Mouse (Mus musculus): ENCODE data around the gene Dnpep. TPM values are rescaled to one million over a fixed set of nuclear protein-coding genes. Genes with fewer than 3 reads are reported as not detected.

Gene Dnpep
- polyA plus RNA-seq, 1 experiment from 2014 or later: 110 TPM

DNA sequence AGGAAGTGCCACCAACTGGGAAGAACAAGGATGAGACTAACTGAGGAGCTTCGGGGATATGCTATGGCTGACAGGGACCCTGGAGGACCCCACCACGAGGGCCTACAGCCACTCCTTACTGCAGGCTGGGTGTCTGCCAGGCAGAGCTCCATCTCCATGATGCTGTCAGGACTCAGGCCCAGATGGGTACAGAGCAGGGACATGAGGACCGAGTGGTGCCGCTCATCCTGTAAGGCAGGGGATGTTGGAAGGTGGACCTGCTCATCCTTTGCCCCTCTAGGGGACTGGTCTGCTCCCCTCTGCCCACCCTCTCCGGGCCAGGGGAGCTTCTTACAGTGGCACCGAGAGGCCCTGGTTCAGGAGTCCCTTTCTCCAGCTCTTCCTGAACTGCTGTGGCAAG lies 2.8 kb downstream of the Dnpep start:
- WGBS: 92% methylated on average over 6 of the region's 6 CpGs
- H3K4me3 ChIP-seq (ENCODE audit: low read depth, low read length): no peak overlapping the region

GRCm38 (mm10) chr1:75311694-75312093 lies 6.1 kb downstream of the Dnpep start:
- H3K27ac ChIP-seq (ENCODE audit: low read depth): no peak overlapping the region
- no peaks in the 10 kb centered on the region for H3K4me1 ChIP-seq (ENCODE audit: insufficient read depth)
- no peak overlapping the region for H3K9ac ChIP-seq
- DNase-seq (no peak), ATAC-seq (ENCODE audit: insufficient read depth) (no peak)
- 93% methylated on average over 6 of the region's 6 CpGs for WGBS
- H3K36me3 ChIP-seq (ENCODE audit: insufficient read depth): peaks cover 77% of the 10 kb centered on the region
- no peaks in the 10 kb centered on the region for H3K27me3 ChIP-seq (ENCODE audit: insufficient read depth, low read length)
- no peak overlapping the region for H3K4me3 ChIP-seq (ENCODE audit: low read depth, low read length)
- no peaks in the 10 kb centered on the region for H3K9me3 ChIP-seq (ENCODE audit: low read depth, low read length)
- H3K4me2 ChIP-seq: no peak overlapping the region
- TF ChIP-seq CTCF (IDR thresholded peaks at IDR 0.05; ENCODE audit: low read depth): no peak

More for the DNA sequence above, 2.8 kb downstream of the Dnpep start:
- Histone ChIP-seq H3K9ac (no peak overlapping the region), H3K4me2 (no peak overlapping the region), H3K4me1 (ENCODE audit: insufficient read depth) (no peaks in the 10 kb centered on the region), H3K9me3 (ENCODE audit: low read depth, low read length) (no peaks in the 10 kb centered on the region), H3K36me3 (ENCODE audit: insufficient read depth) (peaks cover 53% of the 10 kb centered on the region), H3K27ac (ENCODE audit: low read depth) (no peak overlapping the region), H3K27me3 (ENCODE audit: insufficient read depth, low read length) (no peaks in the 10 kb centered on the region)
- ATAC-seq (ENCODE audit: insufficient read depth): no peak
- DNase-seq: no peak
- no peak for TF ChIP-seq CTCF (IDR thresholded peaks at IDR 0.05; ENCODE audit: low read depth)

DNA sequence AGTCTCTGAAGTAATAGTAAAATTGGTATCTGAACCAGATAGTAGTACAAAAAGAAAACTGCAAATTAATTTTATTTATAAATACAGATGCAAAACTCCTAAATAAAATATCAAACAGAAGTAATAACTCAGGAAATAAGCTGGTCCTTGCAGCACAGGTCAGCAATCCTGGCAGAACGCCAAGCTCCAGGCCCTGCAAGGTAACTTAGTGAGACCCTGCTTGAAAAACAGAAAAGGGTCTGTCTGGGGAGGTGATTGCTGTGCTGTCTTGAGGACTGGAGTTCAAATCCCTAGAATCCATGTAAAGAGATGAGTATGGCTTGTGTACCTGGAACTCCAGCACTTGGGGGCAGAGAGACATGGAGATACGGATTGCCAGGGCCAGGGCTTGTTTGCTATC lies 13.1 kb downstream of the Dnpep start:
- no peaks in the 10 kb centered on the region for H3K27me3 ChIP-seq (ENCODE audit: insufficient read depth, low read length)
- no peak for TF ChIP-seq CTCF (IDR thresholded peaks at IDR 0.05; ENCODE audit: low read depth)
- peaks cover 20% of the 10 kb centered on the region for H3K36me3 ChIP-seq (ENCODE audit: insufficient read depth)
- H3K4me3 ChIP-seq (ENCODE audit: low read depth, low read length): no peak overlapping the region
- no peak overlapping the region for H3K9ac ChIP-seq
- H3K9me3 ChIP-seq (ENCODE audit: low read depth, low read length): no peaks in the 10 kb centered on the region
- DNase-seq (no peak), ATAC-seq (ENCODE audit: insufficient read depth) (no peak)
- whole genome bisulfite sequencing: 74% methylated on average over 2 of the region's 2 CpGs
- no peak overlapping the region for H3K4me2 ChIP-seq
- H3K4me1 ChIP-seq (ENCODE audit: insufficient read depth): no peaks in the 10 kb centered on the region
- no peak overlapping the region for H3K27ac ChIP-seq (ENCODE audit: low read depth)

GRCm38 (mm10) chr1:75294294-75294693 lies 23.5 kb downstream of the Dnpep start:
- no peak overlapping the region for H3K9ac ChIP-seq
- no peaks in the 10 kb centered on the region for H3K9me3 ChIP-seq (ENCODE audit: low read depth, low read length)
- H3K4me1 ChIP-seq (ENCODE audit: insufficient read depth): no peaks in the 10 kb centered on the region
- no peak overlapping the region for H3K4me3 ChIP-seq (ENCODE audit: low read depth, low read length)
- DNase-seq: no peak
- no peaks in the 10 kb centered on the region for H3K27me3 ChIP-seq (ENCODE audit: insufficient read depth, low read length)
- no peaks in the 10 kb centered on the region for H3K36me3 ChIP-seq (ENCODE audit: insufficient read depth)
- no peak overlapping the region for H3K27ac ChIP-seq (ENCODE audit: low read depth)
- WGBS: 70% methylated on average over 5 of the region's 5 CpGs
- ATAC-seq (ENCODE audit: insufficient read depth): no peak
- no peak for TF ChIP-seq CTCF (IDR thresholded peaks at IDR 0.05; ENCODE audit: low read depth)
- H3K4me2 ChIP-seq: no peak overlapping the region

- Histone ChIP-seq H3K4me1 (ENCODE audit: insufficient read depth) (no peaks in the 10 kb centered on the region), H3K4me3 (ENCODE audit: low read depth, low read length) (no peak overlapping the region), H3K27me3 (ENCODE audit: insufficient read depth, low read length) (no peaks in the 10 kb centered on the region), H3K4me2 (no peak overlapping the region), H3K27ac (ENCODE audit: low read depth) (0 out of 2 replicates have a peak overlapping the region, but pooled peaks have one; percentile 32), H3K9me3 (ENCODE audit: low read depth, low read length) (no peaks in the 10 kb centered on the region), H3K9ac (no peak overlapping the region), H3K36me3 (ENCODE audit: insufficient read depth) (no peaks in the 10 kb centered on the region)
- ATAC-seq (ENCODE audit: insufficient read depth): no peak
- no peak for DNase-seq
- 75% methylated on average over 5 of the region's 5 CpGs for WGBS
- TF ChIP-seq CTCF (IDR thresholded peaks at IDR 0.05; ENCODE audit: low read depth): no peak
Observed at GRCm38 (mm10) chr1:75293331-75293701, 24.5 kb downstream of the Dnpep start.

- Histone ChIP-seq H3K4me2 (no peak overlapping the region), H3K4me1 (ENCODE audit: insufficient read depth) (no peaks in the 10 kb centered on the region), H3K9ac (no peak overlapping the region), H3K4me3 (ENCODE audit: low read depth, low read length) (no peak overlapping the region), H3K27me3 (ENCODE audit: insufficient read depth, low read length) (no peaks in the 10 kb centered on the region), H3K27ac (ENCODE audit: low read depth) (0 out of 2 replicates have a peak overlapping the region, but pooled peaks have one; percentile 32), H3K9me3 (ENCODE audit: low read depth, low read length) (no peaks in the 10 kb centered on the region), H3K36me3 (ENCODE audit: insufficient read depth) (no peaks in the 10 kb centered on the region)
- ATAC-seq (ENCODE audit: insufficient read depth): no peak
- DNase-seq: peak; percentile 36
- no peak for TF ChIP-seq CTCF (IDR thresholded peaks at IDR 0.05; ENCODE audit: low read depth)
- 24% methylated on average over 12 of the region's 12 CpGs for WGBS
Observed at GRCm38 (mm10) chr1:75292476-75293330, 25.1 kb downstream of the Dnpep start.

DNA sequence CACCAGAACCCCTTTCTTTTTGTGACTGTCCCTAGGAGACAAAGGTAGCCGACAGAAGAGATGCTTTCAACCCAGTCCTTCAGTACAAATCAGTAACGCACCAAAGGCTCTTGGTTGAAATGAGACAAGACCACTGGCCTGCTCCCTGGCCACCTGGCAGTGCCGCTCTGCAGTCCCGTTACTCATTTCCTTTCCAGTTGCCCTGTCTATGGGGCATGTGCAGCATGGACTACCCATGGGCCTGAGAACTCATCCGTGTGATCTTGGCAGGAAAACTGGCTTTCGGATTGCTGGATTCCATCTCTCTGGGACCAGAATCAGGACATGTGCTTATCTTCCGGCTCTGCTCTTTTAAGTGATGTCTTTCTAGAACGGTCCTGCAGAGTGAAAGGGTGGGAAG lies 26.5 kb downstream of the Dnpep start:
- no peak for ATAC-seq (ENCODE audit: insufficient read depth)
- DNase-seq: no peak
- WGBS: 82% methylated on average over 8 of the region's 8 CpGs

More for the DNA sequence above, 26.5 kb downstream of the Dnpep start:
- no peak overlapping the region for H3K27ac ChIP-seq (ENCODE audit: low read depth)
- H3K4me2 ChIP-seq: no peak overlapping the region
- no peak overlapping the region for H3K4me3 ChIP-seq (ENCODE audit: low read depth, low read length)
- H3K9me3 ChIP-seq (ENCODE audit: low read depth, low read length): no peaks in the 10 kb centered on the region
- H3K27me3 ChIP-seq (ENCODE audit: insufficient read depth, low read length): no peaks in the 10 kb centered on the region
- H3K4me1 ChIP-seq (ENCODE audit: insufficient read depth): no peaks in the 10 kb centered on the region
- H3K36me3 ChIP-seq (ENCODE audit: insufficient read depth): no peaks in the 10 kb centered on the region
- no peak for TF ChIP-seq CTCF (IDR thresholded peaks at IDR 0.05; ENCODE audit: low read depth)
- no peak overlapping the region for H3K9ac ChIP-seq
